Mouse (Mus musculus) small intestine, adult 2 months (tissue): ENCODE results near the gene Rnf126. TPM values are rescaled to one million over a fixed set of nuclear protein-coding genes. Genes with fewer than 3 reads are reported as not detected.
"Not testable (repeated sequence)": the region's sequence is repeated elsewhere in the genome, so short reads cannot be mapped to it uniquely, and the experiment has no call there.

ENCODE experiments used
- H3K27ac ChIP-seq: fragments of 200-500 bp; 2 replicates; pipeline ENCODE4 v1.5.1; 2012; ENCODE audit warnings: low read depth, low read length, control low read depth, inconsistent platforms; ENCODE audit not compliant: insufficient read depth
- H3K27me3 ChIP-seq: fragments of 200-500 bp; 2 replicates; pipeline ENCODE4 v1.6.1; 2012; ENCODE audit warnings: mild to moderate bottlenecking, moderate library complexity, low read length, inconsistent platforms; ENCODE audit not compliant: control insufficient read depth, insufficient read depth
- H3K36me3 ChIP-seq: fragments of 200-500 bp; 2 replicates; pipeline ENCODE4 v1.6.1; 2012; ENCODE audit warnings: mild to moderate bottlenecking, low read length, control low read depth, inconsistent platforms; ENCODE audit not compliant: control insufficient read depth, insufficient read depth
- H3K4me1 ChIP-seq: fragments of 200-500 bp; 2 replicates; pipeline ENCODE4 v1.6.1; 2012; ENCODE audit warnings: low read length, inconsistent platforms, mixed read lengths; ENCODE audit not compliant: control insufficient read depth, insufficient read depth, insufficient read length
- H3K4me3 ChIP-seq: fragments of 200-500 bp; 2 replicates; pipeline ENCODE4 v1.5.1; 2012; ENCODE audit warnings: low read depth, mild to moderate bottlenecking, control low read depth, inconsistent platforms, low read length, moderate library complexity
- CTCF ChIP-seq: fragments of 200-500 bp; IDR thresholded peaks from 2 replicates; pipeline ENCODE4 v1.5.1; 2012; ENCODE audit warnings: low read depth, mild to moderate bottlenecking, control low read depth, inconsistent platforms, low read length, moderate library complexity, mixed read lengths; ENCODE audit not compliant: insufficient replicate concordance, insufficient read length; ENCODE audit errors: extremely low read depth
- POLR2A ChIP-seq: fragments of 200-500 bp; IDR thresholded peaks from 2 replicates; pipeline ENCODE4 v1.6.1; 2012; ENCODE audit warnings: low read depth, mild to moderate bottlenecking, control low read depth, inconsistent platforms, low read length, moderate library complexity
- WGBS: fragments of 180-500 bp; shearing (Covaris S2); methylation state at CpG from one replicate; pipeline ENCODE4 v1.1.7; 2018; 5-methylcytosine and 5-hydroxymethylcytosine counted together
- polyA plus RNA-seq: library from polyadenylated mRNA; depleted of rRNA; stranded (reverse); fragments of >200 nt; gene quantifications from 2 replicates; pipeline ENCODE4 v1.2.3, GENCODE M21; 2012

Gene Rnf126
- polyA plus RNA-seq, 1 experiment, result 222 TPM

DNA sequence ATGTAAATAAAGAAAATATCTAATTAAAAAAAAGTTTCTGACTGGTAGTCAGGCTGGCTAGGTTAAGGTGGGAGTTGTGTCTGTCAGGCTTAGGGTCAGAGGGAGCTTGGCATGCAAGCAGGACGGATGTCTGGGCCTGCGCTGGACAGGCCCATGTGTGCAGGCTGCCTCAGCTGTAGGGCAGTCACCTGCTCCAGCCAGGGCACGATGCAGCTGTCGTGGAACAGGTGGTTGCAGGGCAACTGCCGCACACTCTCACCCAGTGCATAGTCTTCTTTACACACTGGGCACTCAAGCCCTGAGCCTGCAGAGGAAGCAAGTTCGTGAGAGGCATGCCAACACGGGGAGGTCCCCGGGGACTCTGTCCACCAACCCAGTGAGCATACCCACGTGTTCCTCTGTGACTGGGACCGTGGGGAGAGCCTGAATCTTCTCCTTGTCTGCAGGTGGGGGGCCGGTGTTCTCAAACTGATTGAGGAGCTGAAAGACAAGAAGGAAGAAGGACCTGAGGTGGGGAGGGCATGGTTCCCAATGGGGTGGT, 6.1 kb downstream of the Rnf126 start:
- no peak overlapping the region for H3K4me3 ChIP-seq
- H3K27ac ChIP-seq, result no peak overlapping the region
- WGBS, result 91% methylated on average over 11 of the region's 11 CpGs
- no peaks in the 10 kb centered on the region for H3K27me3 ChIP-seq
- TF ChIP-seq CTCF (no peak), POLR2A (no peak)
- H3K4me1 ChIP-seq, result peaks cover 14% of the 10 kb centered on the region
- peaks cover 46% of the 10 kb centered on the region for H3K36me3 ChIP-seq

DNA sequence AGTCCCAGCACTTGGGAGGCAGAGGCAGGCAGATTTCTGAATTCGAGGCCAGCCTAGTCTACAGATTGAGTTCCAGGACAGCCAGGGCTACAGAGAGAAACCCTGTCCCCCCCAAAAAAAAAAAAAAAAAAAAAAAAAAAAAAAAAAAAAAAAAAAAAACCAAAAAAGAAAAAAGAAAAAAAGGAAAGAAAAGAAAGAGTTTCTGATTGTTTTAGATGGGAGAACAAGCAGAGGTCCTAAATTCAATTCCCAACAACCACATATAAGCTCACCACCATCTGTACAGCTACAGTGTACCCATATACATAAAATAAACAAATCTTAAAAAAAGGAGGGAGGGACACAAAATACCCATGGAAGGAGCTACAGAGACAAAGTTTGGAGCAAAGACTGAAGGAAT, 7.1 kb downstream of the Rnf126 start:
- 85% methylated on average over 1 of the region's 1 CpGs for WGBS
- H3K27ac ChIP-seq, H3K27me3 ChIP-seq, H3K4me3 ChIP-seq, H3K4me1 ChIP-seq: not testable (repeated sequence)
- peaks cover 46% of the 10 kb centered on the region for H3K36me3 ChIP-seq

DNA sequence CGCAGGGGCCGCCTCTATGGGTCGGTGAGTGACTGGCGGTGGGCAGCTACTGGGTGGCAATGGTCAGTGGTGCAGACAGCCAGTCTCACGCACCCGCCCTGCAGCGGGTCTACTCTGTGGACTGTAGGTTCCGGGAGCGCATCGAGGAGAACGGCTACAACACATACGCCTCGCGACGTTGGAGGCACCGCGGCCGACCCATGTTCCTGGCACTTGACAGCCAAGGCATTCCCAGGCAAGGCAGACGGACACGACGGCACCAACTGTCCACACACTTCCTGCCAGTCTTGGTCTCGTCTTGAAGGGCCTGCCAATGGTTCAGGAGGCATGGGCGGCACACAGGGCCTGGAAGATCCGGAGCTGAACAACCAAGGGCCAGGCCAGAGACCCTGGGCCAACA, 10.1 kb downstream of the Rnf126 start:
- Histone ChIP-seq H3K4me3 (no peak overlapping the region), H3K4me1 (peaks cover 3% of the 10 kb centered on the region), H3K36me3 (peaks cover 37% of the 10 kb centered on the region), H3K27me3 (no peaks in the 10 kb centered on the region), H3K27ac (no peak overlapping the region)
- WGBS, result 88% methylated on average over 24 of the region's 24 CpGs
- TF ChIP-seq CTCF, result no peak
- TF ChIP-seq POLR2A, result no peak

DNA sequence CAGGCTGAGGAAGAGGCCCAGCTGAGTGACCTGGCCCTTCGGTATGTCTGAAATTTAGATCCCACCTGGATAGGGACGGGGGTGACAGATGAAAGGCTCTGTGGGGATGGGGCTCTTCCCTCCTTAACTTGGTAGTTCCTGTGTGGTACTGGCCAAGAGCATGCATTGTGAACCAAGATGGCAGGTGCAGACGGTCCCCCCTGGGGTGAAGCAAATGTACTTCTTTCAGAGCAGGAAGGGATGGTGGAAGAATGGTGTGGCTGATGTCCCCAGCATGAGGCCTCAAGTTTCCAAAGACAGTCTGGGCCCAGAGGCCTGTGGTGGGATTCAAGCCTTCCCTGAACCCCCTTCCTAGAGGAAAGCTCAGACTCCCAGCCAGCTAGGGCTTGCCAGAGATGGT, 10.9 kb downstream of the Rnf126 start:
- H3K27ac ChIP-seq, result no peak overlapping the region
- H3K36me3 ChIP-seq, result peaks cover 29% of the 10 kb centered on the region
- no peak overlapping the region for H3K4me3 ChIP-seq
- peaks cover 3% of the 10 kb centered on the region for H3K4me1 ChIP-seq
- WGBS, result 89% methylated on average over 3 of the region's 3 CpGs
- TF ChIP-seq POLR2A (no peak), CTCF (no peak)
- no peaks in the 10 kb centered on the region for H3K27me3 ChIP-seq

DNA sequence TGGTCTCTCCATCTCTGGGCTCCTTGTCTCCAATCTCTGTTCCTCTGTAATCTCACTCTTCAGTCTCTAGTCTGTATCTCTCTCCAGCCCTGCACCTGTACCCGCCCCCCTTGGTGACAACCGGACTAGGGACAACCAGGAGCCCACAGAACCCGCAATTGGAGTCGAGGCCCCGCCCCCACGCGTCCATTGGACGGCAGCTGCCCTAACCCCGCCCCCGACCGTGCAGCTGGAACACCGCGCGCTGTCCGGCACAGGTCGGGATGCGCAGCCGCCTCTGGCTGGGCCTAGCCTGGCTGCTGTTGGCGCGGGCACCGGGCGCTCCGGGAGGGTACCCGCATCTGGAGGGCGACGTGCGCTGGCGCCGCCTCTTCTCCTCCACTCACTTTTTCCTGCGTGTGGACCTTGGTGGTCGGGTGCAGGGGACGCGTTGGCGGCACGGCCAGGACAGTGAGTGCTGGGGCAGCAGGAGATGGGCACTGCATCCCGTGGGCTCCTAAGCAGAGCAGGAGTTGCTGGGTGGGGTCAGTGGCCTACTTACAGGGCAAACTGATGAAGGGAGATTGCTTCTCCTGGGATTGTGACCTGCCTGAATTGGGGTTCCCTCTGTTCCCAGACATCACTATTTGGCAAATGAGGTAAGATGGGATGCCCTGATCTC, 11.8 kb downstream of the Rnf126 start, which contains the start of gene Fgf22:
Fgf22 (plus strand) TSS at position 221 of the 661 bp plus-strand sequence.
- no peak for TF ChIP-seq CTCF
- TF ChIP-seq POLR2A, result no peak
- Histone ChIP-seq H3K4me1 (peaks cover 3% of the 10 kb centered on the region), H3K36me3 (peaks cover 25% of the 10 kb centered on the region), H3K27ac (no peak within 1 kb of the TSS), H3K27me3 (no peaks in the 10 kb centered on the region), H3K4me3 (peak within 1 kb of the TSS; percentile 35)
- WGBS, result 6% methylated on average over 36 of the region's 36 CpGs

DNA sequence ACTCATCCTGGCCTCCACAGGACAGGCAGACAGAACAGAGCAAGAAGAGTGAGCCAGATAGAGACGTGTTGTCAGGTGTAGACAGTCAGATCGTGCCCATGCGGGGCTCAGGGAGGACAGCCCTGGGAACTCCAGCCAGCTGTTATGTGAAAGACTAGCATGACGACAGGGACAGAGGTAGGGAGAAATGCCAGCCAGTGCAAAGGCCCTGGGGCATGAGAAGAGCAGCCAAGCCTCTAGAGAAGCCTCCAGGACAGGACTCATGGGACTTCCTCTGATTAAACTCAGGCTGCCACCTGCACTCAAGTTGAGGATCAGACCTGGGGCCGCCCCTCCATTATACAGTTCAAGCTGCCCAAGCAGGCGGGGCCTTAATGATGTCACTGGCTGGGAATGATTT, 18.3 kb downstream of the Rnf126 start:
- H3K27me3 ChIP-seq, result no peaks in the 10 kb centered on the region
- WGBS, result 70% methylated on average over 6 of the region's 6 CpGs
- H3K36me3 ChIP-seq, result no peaks in the 10 kb centered on the region
- H3K27ac ChIP-seq, result no peak overlapping the region
- TF ChIP-seq POLR2A (no peak), CTCF (no peak)
- H3K4me3 ChIP-seq, result no peak overlapping the region
- H3K4me1 ChIP-seq, result peaks cover 2% of the 10 kb centered on the region; the same call in 1 of the 2 replicates

DNA sequence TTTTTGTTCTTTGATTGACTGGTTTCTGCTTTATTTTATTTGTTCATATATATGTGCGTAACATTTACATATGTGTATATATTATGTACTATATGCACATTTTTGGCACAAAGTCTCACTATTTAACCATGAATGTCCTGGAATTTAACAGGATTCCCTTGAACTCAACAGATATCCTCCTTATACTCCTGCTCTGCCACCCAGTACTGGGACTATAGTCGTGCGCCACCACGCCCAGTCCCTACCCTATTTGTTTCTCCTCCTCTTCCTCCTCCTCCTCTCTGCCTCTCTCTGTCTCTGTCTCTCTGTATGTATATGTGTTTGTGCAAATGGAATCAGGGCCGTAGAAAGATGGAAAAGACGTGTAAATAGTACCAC, 20.0 kb downstream of the Rnf126 start:
- TF ChIP-seq POLR2A, result no peak
- no peak for TF ChIP-seq CTCF
- Histone ChIP-seq H3K27ac (no peak overlapping the region), H3K4me3 (no peak overlapping the region), H3K27me3 (no peaks in the 10 kb centered on the region), H3K4me1 (peaks cover 2% of the 10 kb centered on the region; the same call in 1 of the 2 replicates), H3K36me3 (peaks cover 11% of the 10 kb centered on the region)
- 16% methylated on average over 6 of the region's 6 CpGs for WGBS
